In the genomic region with DNA sequence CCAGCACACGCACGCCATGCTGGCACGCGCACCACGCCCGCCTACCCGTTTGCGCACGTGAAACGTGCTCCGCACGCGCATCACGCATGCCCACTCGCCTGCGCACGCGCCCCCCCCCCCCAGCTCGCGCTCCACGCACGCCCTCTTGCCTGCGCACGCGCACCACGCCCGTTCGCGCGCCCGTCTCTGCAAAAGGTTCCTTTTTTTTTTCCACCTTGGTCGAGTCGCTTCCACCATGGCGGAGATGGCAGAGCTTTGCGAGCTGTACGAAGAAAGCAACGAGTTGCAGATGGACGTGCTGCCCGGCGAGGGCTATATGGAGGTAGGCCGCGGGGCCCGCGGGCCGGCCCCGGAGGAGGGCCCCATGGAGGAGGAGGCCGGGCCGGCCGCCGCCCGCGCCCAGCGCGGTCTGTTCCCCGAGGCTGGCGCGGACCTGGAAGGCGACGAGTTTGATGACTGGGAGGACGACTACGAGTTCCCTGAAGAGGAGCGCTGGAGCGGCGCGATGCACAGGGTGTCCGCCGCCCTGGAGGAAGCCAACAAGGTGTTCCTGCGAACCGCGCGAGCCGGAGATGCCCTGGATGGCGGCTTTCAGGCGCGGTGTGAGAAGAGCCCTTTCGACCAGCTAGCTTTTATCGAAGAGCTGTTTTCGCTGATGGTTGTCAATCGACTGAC, we compare ENCODE assay signal across 8 mouse cellular contexts. TPM values are rescaled to one million over a fixed set of nuclear protein-coding genes. Genes with fewer than 3 reads are reported as not detected.
DNase-seq lines count a peak whose midpoint lies in the region; ATAC-seq lines count a peak whose summit lies in the region.

A gene (plus strand): TSS at position 139 of the 675 bp plus-strand sequence.

- H3K4me3 ChIP-seq in hindbrain, embryonic 14.5 days (replicated peaks; ENCODE audit: low read length) = peak within 1 kb of the TSS; percentile 72

- peak within 1 kb of the TSS; percentile 94 for H3K27ac ChIP-seq in hindbrain, embryonic 14.5 days

- H3K36me3 ChIP-seq in hindbrain, embryonic 14.5 days (replicated peaks; ENCODE audit: control insufficient read depth, insufficient read depth) = no peaks in the 10 kb centered on the region

- peaks cover 13% of the 10 kb centered on the region for H3K4me1 ChIP-seq in hindbrain, embryonic 14.5 days (replicated peaks; ENCODE audit: control insufficient read depth, insufficient read depth, low read length)

- no peaks in the 10 kb centered on the region for H3K9me3 ChIP-seq in hindbrain, embryonic 14.5 days (ENCODE audit: control insufficient read depth, low read length)

- under 1% methylated on average over 62 of the region's 79 CpGs for WGBS in hindbrain, embryonic 14.5 days

- H3K9ac ChIP-seq in hindbrain, embryonic 14.5 days = peak within 1 kb of the TSS; percentile 80

- ATAC-seq in hindbrain, embryonic 14.5 days (ENCODE audit: low FRiP score) = peak; percentile 96

- DNase-seq in R1 (ENCODE audit: low read depth, low spot score) = peak; percentile 68
- peak; percentile 90 to 97 for DNase-seq in cerebellum, postnatal 25 days
- DNase-seq in frontal cortex, postnatal 36 days (ENCODE audit: low spot score in 2 of 2) = peak; percentile 68 to 81
- DNase-seq in hindbrain, embryonic 14.5 days (ENCODE audit: low spot score) = peak; percentile 91
- DNase-seq in left cerebral cortex, adult 18-20 months (ENCODE audit: low spot score in 2 of 2) = peak; percentile 81 to 85
- DNase-seq in lung, postnatal 4 days = peak; percentile 85 to 92
- peak; percentile 85 for DNase-seq in retina, postnatal 7 days (ENCODE audit: low read depth, low spot score)
- peak; percentile 71 to 74 for DNase-seq in urinary bladder, adult 18-20 months (ENCODE audit: low spot score in 2 of 2)

- H3K27me3 ChIP-seq in hindbrain, embryonic 14.5 days (ENCODE audit: control insufficient read depth, insufficient read depth, low read length) = no peaks in the 10 kb centered on the region

- H3K4me2 ChIP-seq in hindbrain, embryonic 14.5 days (replicated peaks) = peak within 1 kb of the TSS; percentile 82

RNA-seq across cellular contexts. Expression of the gene that starts here (rescaled TPM):
- polyA plus RNA-seq in hindbrain, embryonic 14.5 days (2014; fragmentation: Nextera tagmentation; extraction: Ambion mirVana) = 552 and 600 TPM in 2 replicates
- total RNA-seq in left cerebral cortex, adult 18-20 months (2021) = 100 to 1,000 TPM; 229 to 233 TPM

Comparison
In these comparisons a context has a peak if more than half of its experiments do, and no peak if none do; other contexts are left out.
1. Peak in every context shown above with its lines: DNase-seq, ATAC-seq, H3K4me3 ChIP-seq and H3K27ac ChIP-seq.